Mouse (Mus musculus): ENCODE measurements around the gene Snd1.

- TF ChIP-seq CTCF (IDR thresholded peaks at IDR 0.05; ENCODE audit: control insufficient read depth, insufficient read depth, low read length) (no peak), POLR2A (IDR thresholded peaks at IDR 0.05; ENCODE audit: borderline replicate concordance, control insufficient read depth, low read depth, low read length) (no peak)
These were observed 366.6 kb downstream of the Snd1 start for GRCm38 (mm10) chr6:28841569-28841968.
